Comparison of ENCODE assay signal across 8 mouse cellular contexts in the genomic region with DNA sequence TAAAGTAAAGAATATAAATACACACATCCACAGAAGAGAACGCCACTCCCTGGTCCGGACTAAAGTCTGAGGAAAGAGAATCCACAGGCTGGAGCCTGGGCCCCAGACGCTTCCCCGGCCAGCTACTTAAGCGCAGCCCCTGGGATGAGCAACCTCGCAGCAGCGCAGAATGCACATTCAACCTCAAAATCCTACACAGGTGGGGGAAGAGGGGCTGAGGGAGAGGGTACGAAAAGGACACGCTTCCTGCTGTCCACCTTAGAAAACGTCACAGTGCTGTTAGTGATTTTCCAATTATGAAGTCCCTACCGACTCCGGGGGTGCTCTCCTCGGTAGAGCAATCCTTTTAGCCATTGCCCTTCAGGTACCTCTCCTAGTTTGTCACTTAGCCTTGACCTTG. TPM values are rescaled to one million over a fixed set of nuclear protein-coding genes. Genes with fewer than 3 reads are reported as not detected.
DNase-seq lines count a peak whose midpoint lies in the region; ATAC-seq lines count a peak whose summit lies in the region.

No protein-coding gene starts in this region.

- 19% methylated on average over 13 of the region's 13 CpGs for WGBS in heart, embryonic 13.5 days
- 17% methylated on average over 13 of the region's 13 CpGs for WGBS in hindbrain, embryonic 12.5 days
- 6% methylated on average over 13 of the region's 13 CpGs for WGBS in midbrain, embryonic 10.5 days

- no peaks in the 10 kb centered on the region for H3K27me3 ChIP-seq in heart, embryonic 13.5 days (replicated peaks)
- peaks cover 25% of the 10 kb centered on the region; the same call in 1 of the 2 replicates for H3K27me3 ChIP-seq in hindbrain, embryonic 12.5 days
- peaks cover 72% of the 10 kb centered on the region for H3K27me3 ChIP-seq in midbrain, embryonic 10.5 days (ENCODE audit: low read depth, poor library complexity, severe bottlenecking)

- H3K9me3 ChIP-seq in heart, embryonic 13.5 days: no peaks in the 10 kb centered on the region
- no peaks in the 10 kb centered on the region for H3K9me3 ChIP-seq in hindbrain, embryonic 12.5 days (replicated peaks)
- no peaks in the 10 kb centered on the region for H3K9me3 ChIP-seq in midbrain, embryonic 10.5 days (replicated peaks)

- peak overlapping the region; percentile 85 for H3K9ac ChIP-seq in heart, embryonic 13.5 days
- no peak overlapping the region for H3K9ac ChIP-seq in hindbrain, embryonic 12.5 days

- no peak for ATAC-seq in heart, embryonic 13.5 days (ENCODE audit: extremely low read depth, insufficient number of reproducible peaks, low FRiP score, low TSS enrichment)
- ATAC-seq in hindbrain, embryonic 12.5 days (ENCODE audit: low FRiP score): no peak

- H3K36me3 ChIP-seq in heart, embryonic 13.5 days: no peaks in the 10 kb centered on the region
- H3K36me3 ChIP-seq in hindbrain, embryonic 12.5 days: no peaks in the 10 kb centered on the region
- H3K36me3 ChIP-seq in midbrain, embryonic 10.5 days: no peaks in the 10 kb centered on the region

- H3K27ac ChIP-seq in heart, embryonic 13.5 days (replicated peaks): peak overlapping the region; percentile 80; the same call in 1 of the 2 replicates
- H3K27ac ChIP-seq in hindbrain, embryonic 12.5 days: no peak overlapping the region
- H3K27ac ChIP-seq in midbrain, embryonic 10.5 days (replicated peaks): no peak overlapping the region

- intact Hi-C loops in heart, postnatal 36 days (cut with DNase I): no loop called here

- peak overlapping the region; percentile 95 for H3K4me2 ChIP-seq in heart, embryonic 13.5 days
- H3K4me2 ChIP-seq in hindbrain, embryonic 12.5 days (replicated peaks): peak overlapping the region; percentile 97

- peak overlapping the region; percentile 79 for H3K4me3 ChIP-seq in heart, embryonic 13.5 days
- peak overlapping the region; percentile 63 for H3K4me3 ChIP-seq in hindbrain, embryonic 12.5 days
- peak overlapping the region; percentile 73 for H3K4me3 ChIP-seq in midbrain, embryonic 10.5 days

- DNase-seq in heart, postnatal 36 days: no peak
- peak; percentile 38 for DNase-seq in R1 (ENCODE audit: low read depth, low spot score)
- no peak for DNase-seq in midbrain, embryonic 10.5 days (ENCODE audit: low spot score)
- no peak for DNase-seq in thymus, postnatal 14 days
- DNase-seq in urinary bladder, postnatal 14 days (ENCODE audit: low spot score): no peak
- no peak for DNase-seq in layer of hippocampus, adult 9-10 months (ENCODE audit: low spot score)

- peaks cover 31% of the 10 kb centered on the region for H3K4me1 ChIP-seq in heart, embryonic 13.5 days
- H3K4me1 ChIP-seq in hindbrain, embryonic 12.5 days: peaks cover 16% of the 10 kb centered on the region
- peaks cover 31% of the 10 kb centered on the region for H3K4me1 ChIP-seq in midbrain, embryonic 10.5 days

RNA-seq across cellular contexts. Expression of a gene that starts 6.6 kb away (rescaled TPM):
- polyA plus RNA-seq in heart, embryonic 13.5 days (2015; fragmentation: Nextera tagmentation; extraction: Ambion mirVana): 1.2 and 1.5 TPM in 2 replicates
- 1 to 10 TPM; 6.7 to 7.0 TPM for total RNA-seq in heart, postnatal 36 days (2021)
- 2.8 and 3.6 TPM in 2 replicates for polyA plus RNA-seq in hindbrain, embryonic 12.5 days (2016; fragmentation: Nextera tagmentation; extraction: Ambion mirVana)
- 0.71 and 0.73 TPM in 2 replicates for polyA plus RNA-seq in midbrain, embryonic 10.5 days (2016; fragmentation: Nextera tagmentation; extraction: Ambion mirVana)
